Mouse (Mus musculus) MEL (cell line): ENCODE data around the gene Cntn3. TPM values are rescaled to one million over a fixed set of nuclear protein-coding genes. Genes with fewer than 3 reads are reported as not detected.

ENCODE experiments used
- DNase-seq: peaks from one replicate; pipeline ENCODE4 v3.0.0; 2011; ENCODE audit warnings: low read depth, low spot score
- H3K27ac ChIP-seq: 2 replicates; pipeline ENCODE4 v1.5.1; 2012; ENCODE audit warnings: low read depth, mild to moderate bottlenecking, control low read depth, low read length, moderate library complexity; ENCODE audit not compliant: control insufficient read depth
- H3K27me3 ChIP-seq, 2 experiments: fragments of 150-350 bp in 1 of 2; sonication (generic) in 1 of 2; 2 replicates each; pipeline ENCODE4 v1.6.1; 2012; ENCODE audit warnings: low read length in 2 of 2, mild to moderate bottlenecking in 2 of 2, improper control_type of control experiment in 1 of 2, moderate library complexity in 1 of 2; ENCODE audit not compliant: insufficient read depth in 2 of 2, control insufficient read depth in 1 of 2
- H3K36me3 ChIP-seq, 2 experiments: 2 replicates each; pipeline ENCODE4 v1.6.1; 2012 to 2014; ENCODE audit warnings: low read length in 2 of 2, improper control_type of control experiment in 1 of 2, inconsistent platforms in 1 of 2, mild to moderate bottlenecking in 1 of 2; ENCODE audit not compliant: insufficient read depth in 2 of 2, control insufficient read depth in 1 of 2
- H3K4me1 ChIP-seq, 2 experiments: fragments of 150-350 bp in 1 of 2; sonication (generic) in 1 of 2; 2 replicates each; pipeline ENCODE4 v1.6.1; 2012; ENCODE audit warnings: low read length in 2 of 2, improper control_type of control experiment in 1 of 2, mild to moderate bottlenecking in 1 of 2; ENCODE audit not compliant: insufficient read depth in 2 of 2, control insufficient read depth in 1 of 2
- H3K4me3 ChIP-seq, 2 experiments: fragments of 150-350 bp in 1 of 2; sonication (generic) in 1 of 2; 2 replicates each; pipeline ENCODE4 v1.5.1; 2012; ENCODE audit warnings: low read depth in 2 of 2, low read length in 2 of 2, mild to moderate bottlenecking in 2 of 2, moderate library complexity in 2 of 2, control low read depth in 1 of 2, improper control_type of control experiment in 1 of 2; ENCODE audit not compliant: control insufficient read depth in 1 of 2, insufficient read depth in 1 of 2
- H3K79me2 ChIP-seq: 2 replicates; pipeline ENCODE4 v1.6.1; 2012; ENCODE audit warnings: mild to moderate bottlenecking, low read length, moderate library complexity; ENCODE audit not compliant: control insufficient read depth, poor library complexity, insufficient read depth
- H3K9ac ChIP-seq: 2 replicates; pipeline ENCODE4 v1.6.1; 2012; ENCODE audit warnings: low read depth, mild to moderate bottlenecking, control low read depth, low read length, moderate library complexity; ENCODE audit not compliant: control insufficient read depth, poor library complexity, severe bottlenecking
- H3K9me3 ChIP-seq: fragments of 150-350 bp; sonication (generic); replicated peaks from 2 replicates; pipeline ENCODE4 v1.6.1; 2012; ENCODE audit warnings: mild to moderate bottlenecking, low read length, improper control_type of control experiment, moderate library complexity; ENCODE audit not compliant: insufficient read depth
- ELF1 ChIP-seq: IDR thresholded peaks from 2 replicates; pipeline ENCODE4 v1.6.1; 2014; ENCODE audit warnings: low read depth, mild to moderate bottlenecking, inconsistent platforms, low read length, improper control_type of control experiment, moderate library complexity
- EP300 ChIP-seq, 2 experiments: IDR thresholded peaks; 2 replicates each; pipeline ENCODE4 v1.6.1; 2011; ENCODE audit warnings: improper control_type of control experiment in 2 of 2, low read length in 2 of 2, low read depth in 1 of 2, mild to moderate bottlenecking in 1 of 2
- ETS1 ChIP-seq: IDR thresholded peaks from 2 replicates; pipeline ENCODE4 v1.6.1; 2012; ENCODE audit warnings: low read depth, mild to moderate bottlenecking, inconsistent platforms, low read length, improper control_type of control experiment, moderate library complexity
- HCFC1 ChIP-seq: IDR thresholded peaks from 2 replicates; pipeline ENCODE4 v1.6.1; 2012; ENCODE audit warnings: low read depth, mild to moderate bottlenecking, inconsistent platforms, low read length, improper control_type of control experiment, moderate library complexity
- JUND ChIP-seq: IDR thresholded peaks from 2 replicates; pipeline ENCODE4 v1.6.1; 2011; ENCODE audit warnings: low read depth, mild to moderate bottlenecking, improper control_type of control experiment, low read length
- MAFK ChIP-seq: IDR thresholded peaks from 2 replicates; pipeline ENCODE4 v1.6.1; 2011; ENCODE audit warnings: low read depth, mild to moderate bottlenecking, low read length, improper control_type of control experiment, borderline replicate concordance
- MAX ChIP-seq: IDR thresholded peaks from 2 replicates; pipeline ENCODE4 v1.6.1; 2011; ENCODE audit warnings: low read length, improper control_type of control experiment
- MEF2A ChIP-seq: IDR thresholded peaks from 2 replicates; pipeline ENCODE4 v1.6.1; 2014; ENCODE audit warnings: low read depth, mild to moderate bottlenecking, inconsistent platforms, low read length, improper control_type of control experiment; ENCODE audit not compliant: poor library complexity, insufficient replicate concordance, severe bottlenecking; ENCODE audit errors: extremely low read depth
- MYB ChIP-seq: IDR thresholded peaks from 2 replicates; pipeline ENCODE4 v1.6.1; 2011; ENCODE audit warnings: mild to moderate bottlenecking, low read depth, low read length, improper control_type of control experiment
- NELFE ChIP-seq: IDR thresholded peaks from 2 replicates; pipeline ENCODE4 v1.6.1; 2011; ENCODE audit warnings: low read depth, low read length, improper control_type of control experiment
- POLR2AphosphoS2 ChIP-seq: IDR thresholded peaks from 2 replicates; pipeline ENCODE4 v1.6.1; 2011; ENCODE audit warnings: low read length, improper control_type of control experiment
- RAD21 ChIP-seq: IDR thresholded peaks from 2 replicates; pipeline ENCODE4 v1.6.1; 2011; ENCODE audit warnings: mild to moderate bottlenecking, low read depth, low read length, improper control_type of control experiment
- SMC3 ChIP-seq: IDR thresholded peaks from 2 replicates; pipeline ENCODE4 v1.6.1; 2011; ENCODE audit warnings: low read depth, low read length, improper control_type of control experiment
- TBP ChIP-seq: IDR thresholded peaks from 2 replicates; pipeline ENCODE4 v1.8.0; 2011; ENCODE audit warnings: low read depth, low read length, improper control_type of control experiment
- UBTF ChIP-seq: IDR thresholded peaks from 2 replicates; pipeline ENCODE4 v1.6.1; 2012; ENCODE audit warnings: low read depth, mild to moderate bottlenecking, inconsistent platforms, low read length, improper control_type of control experiment, moderate library complexity, borderline replicate concordance; ENCODE audit not compliant: insufficient read depth
- USF2 ChIP-seq, 2 experiments: IDR thresholded peaks; 2 replicates each; pipeline ENCODE4 v1.6.1; 2011 to 2012; ENCODE audit warnings: improper control_type of control experiment in 2 of 2, low read length in 2 of 2, borderline replicate concordance in 1 of 2, inconsistent platforms in 1 of 2, low read depth in 1 of 2, mild to moderate bottlenecking in 1 of 2; ENCODE audit not compliant: insufficient read depth in 1 of 2
- ZKSCAN1 ChIP-seq: IDR thresholded peaks from 2 replicates; pipeline ENCODE4 v1.6.1; 2012; ENCODE audit warnings: low read depth, mild to moderate bottlenecking, inconsistent platforms, low read length, improper control_type of control experiment, moderate library complexity
- ZMIZ1 ChIP-seq: IDR thresholded peaks from 2 replicates; pipeline ENCODE4 v1.6.1; 2012; ENCODE audit warnings: low read depth, mild to moderate bottlenecking, inconsistent platforms, low read length, improper control_type of control experiment, moderate library complexity
- polyA plus RNA-seq, 2 experiments: library from polyadenylated mRNA; stranded (reverse) in 1 of 2; unstranded in 1 of 2; fragments of >175 nt in 1 of 2; fragments of >200 nt in 1 of 2; gene quantifications; 2 replicates each; pipeline versions ENCODE4 v1.2.1 to v1.2.4; 2012; ENCODE audit warnings: low replicate concordance in 2 of 2, low read depth in 1 of 2; ENCODE audit not compliant: insufficient read length in 2 of 2, insufficient read depth in 1 of 2, missing spikeins in 1 of 2
- total RNA-seq: library from RNA; depleted of rRNA; stranded (reverse); fragments of 300-350 nt; gene quantifications from 2 replicates; pipeline ENCODE4 v1.2.3, GENCODE M21; 2012

Gene Cntn3
- total and polyA plus RNA-seq, 3 experiments: 0.85 to 1.1 TPM; not detected in 1

GRCm38 (mm10) chr6:102372112-102372511 is 200.8 kb downstream of the Cntn3 start:
- no peak for TF ChIP-seq USF2 (IDR thresholded peaks at IDR 0.05; ENCODE audit: borderline replicate concordance in 1 of 2, insufficient read depth in 1 of 2, low read depth in 1 of 2, low read length in 2 of 2)
- TF ChIP-seq TBP: no peak
- no peak for TF ChIP-seq NELFE
- no peak for TF ChIP-seq ETS1
- TF ChIP-seq ZKSCAN1: no peak
- TF ChIP-seq MAX: no peak
- TF ChIP-seq MEF2A: no peak
- no peak for TF ChIP-seq ELF1
- no peak for TF ChIP-seq RAD21
- no peak for TF ChIP-seq JUND
- no peak for TF ChIP-seq MAFK
- TF ChIP-seq MYB: no peak
- TF ChIP-seq HCFC1: no peak
- no peak for TF ChIP-seq UBTF
- no peak for TF ChIP-seq POLR2AphosphoS2
- TF ChIP-seq SMC3: no peak
- no peak for TF ChIP-seq EP300 (IDR thresholded peaks at IDR 0.05; ENCODE audit: low read depth in 1 of 2, low read length in 2 of 2)
- Histone ChIP-seq H3K4me1 (no peaks in the 10 kb centered on the region), H3K9ac (no peak overlapping the region), H3K27ac (no peak overlapping the region), H3K27me3 (no peaks in the 10 kb centered on the region), H3K36me3 (no peaks in the 10 kb centered on the region), H3K4me3 (no peak overlapping the region), H3K9me3 (no peaks in the 10 kb centered on the region), H3K79me2 (no peaks in the 10 kb centered on the region)
- no peak for DNase-seq

GRCm38 (mm10) chr6:102363880-102364279 is 209.0 kb downstream of the Cntn3 start:
- Histone ChIP-seq H3K79me2 (no peaks in the 10 kb centered on the region), H3K27ac (no peak overlapping the region), H3K9ac (no peak overlapping the region), H3K27me3 (no peaks in the 10 kb centered on the region), H3K4me1 (no peaks in the 10 kb centered on the region), H3K4me3 (no peak overlapping the region), H3K9me3 (no peaks in the 10 kb centered on the region), H3K36me3 (no peaks in the 10 kb centered on the region; a peak in 1 of 4 replicates)
- TF ChIP-seq ZMIZ1: no peak
- DNase-seq: no peak
